Mouse (Mus musculus) G1E (cell line): ENCODE data around the gene Fxyd5.

Experiments
- CTCF ChIP-seq: IDR thresholded peaks from 2 replicates; pipeline ENCODE4 v1.5.1; 2012; ENCODE audit warnings: low read depth, low read length, inconsistent platforms, mixed read lengths
- GATA1 ChIP-seq: IDR thresholded peaks from 2 replicates; pipeline ENCODE4 v1.6.1; 2012; ENCODE audit warnings: borderline replicate concordance, low read length, inconsistent platforms, mixed read lengths
- GATA2 ChIP-seq: IDR thresholded peaks from 2 replicates; pipeline ENCODE4 v1.6.1; 2012; ENCODE audit warnings: low read depth, low read length, inconsistent platforms, borderline replicate concordance
- POLR2AphosphoS5 ChIP-seq: IDR thresholded peaks from 2 replicates; pipeline ENCODE4 v1.6.1; 2012; ENCODE audit warnings: low read depth, low read length, inconsistent platforms; ENCODE audit not compliant: insufficient replicate concordance
- TAL1 ChIP-seq: conservative IDR thresholded peaks from 2 replicates; pipeline ENCODE4 v1.6.1; 2012; ENCODE audit warnings: low read depth, low read length, inconsistent platforms, mixed read lengths

- TF ChIP-seq CTCF (no peak), GATA1 (no peak), GATA2 (no peak), TAL1 (no peak), POLR2AphosphoS5 (no peak)
Measured at GRCm38 (mm10) chr7:31049846-31050281, 7.6 kb upstream of the Fxyd5 start.
